Mouse (Mus musculus): ENCODE measurements around the gene Gm20388. TPM values are rescaled to one million over a fixed set of nuclear protein-coding genes. Genes with fewer than 3 reads are reported as not detected.

Gm20388 gene
- polyA plus RNA-seq, 1 experiment: 18.7 TPM

GRCm38 (mm10) chr8:120342847-120343548, 432.4 kb downstream of the Gm20388 start:
- no peak overlapping the region for H3K4me3 ChIP-seq (replicated peaks; ENCODE audit: insufficient read depth, low read depth, low read length)
- no peak for DNase-seq
- TF ChIP-seq POLR2A (IDR thresholded peaks at IDR 0.05; ENCODE audit: borderline replicate concordance, insufficient read depth, low read length): no peak
- no peak for TF ChIP-seq CTCF (IDR thresholded peaks at IDR 0.05; ENCODE audit: borderline replicate concordance, insufficient read depth, low read depth, low read length)
- H3K27ac ChIP-seq (ENCODE audit: insufficient read depth, low read length): no peak overlapping the region
- 65% methylated on average over 7 of the region's 7 CpGs for WGBS
- H3K27me3 ChIP-seq (ENCODE audit: control insufficient read depth, insufficient read depth, low read length): no peaks in the 10 kb centered on the region
- peaks cover 3% of the 10 kb centered on the region; the same call in 1 of the 2 replicates for H3K4me1 ChIP-seq (ENCODE audit: control insufficient read depth, insufficient read depth, low read length)

GRCm38 (mm10) chr8:120343582-120343981, 432.9 kb downstream of the Gm20388 start:
- Histone ChIP-seq H3K27ac (ENCODE audit: insufficient read depth, low read length) (no peak overlapping the region), H3K4me1 (ENCODE audit: control insufficient read depth, insufficient read depth, low read length) (peaks cover 4% of the 10 kb centered on the region; the same call in 1 of the 2 replicates), H3K27me3 (ENCODE audit: control insufficient read depth, insufficient read depth, low read length) (no peaks in the 10 kb centered on the region), H3K4me3 (replicated peaks; ENCODE audit: insufficient read depth, low read depth, low read length) (no peak overlapping the region)
- TF ChIP-seq CTCF (IDR thresholded peaks at IDR 0.05; ENCODE audit: borderline replicate concordance, insufficient read depth, low read depth, low read length) (no peak), POLR2A (IDR thresholded peaks at IDR 0.05; ENCODE audit: borderline replicate concordance, insufficient read depth, low read length) (no peak)
- no peak for DNase-seq
- WGBS: 72% methylated on average over 12 of the region's 12 CpGs

GRCm38 (mm10) chr8:120344166-120344565, 433.5 kb downstream of the Gm20388 start:
- DNase-seq: no peak
- no peak for TF ChIP-seq POLR2A (IDR thresholded peaks at IDR 0.05; ENCODE audit: borderline replicate concordance, insufficient read depth, low read length)
- no peak for TF ChIP-seq CTCF (IDR thresholded peaks at IDR 0.05; ENCODE audit: borderline replicate concordance, insufficient read depth, low read depth, low read length)
- Histone ChIP-seq H3K27ac (ENCODE audit: insufficient read depth, low read length) (no peak overlapping the region), H3K4me3 (replicated peaks; ENCODE audit: insufficient read depth, low read depth, low read length) (no peak overlapping the region), H3K27me3 (ENCODE audit: control insufficient read depth, insufficient read depth, low read length) (no peaks in the 10 kb centered on the region), H3K4me1 (ENCODE audit: control insufficient read depth, insufficient read depth, low read length) (peaks cover 4% of the 10 kb centered on the region; the same call in 1 of the 2 replicates)
- 61% methylated on average over 4 of the region's 4 CpGs for WGBS

- no peak for DNase-seq
- Histone ChIP-seq H3K27me3 (ENCODE audit: control insufficient read depth, insufficient read depth, low read length) (no peaks in the 10 kb centered on the region), H3K4me1 (ENCODE audit: control insufficient read depth, insufficient read depth, low read length) (peaks cover 4% of the 10 kb centered on the region; the same call in 1 of the 2 replicates), H3K27ac (ENCODE audit: insufficient read depth, low read length) (no peak overlapping the region), H3K4me3 (replicated peaks; ENCODE audit: insufficient read depth, low read depth, low read length) (no peak overlapping the region)
- no peak for TF ChIP-seq CTCF (IDR thresholded peaks at IDR 0.05; ENCODE audit: borderline replicate concordance, insufficient read depth, low read depth, low read length)
- no peak for TF ChIP-seq POLR2A (IDR thresholded peaks at IDR 0.05; ENCODE audit: borderline replicate concordance, insufficient read depth, low read length)
- 75% methylated on average over 13 of the region's 13 CpGs for WGBS
Observed at GRCm38 (mm10) chr8:120344583-120344982, 433.9 kb downstream of the Gm20388 start.

GRCm38 (mm10) chr8:120347734-120348341, 437.2 kb downstream of the Gm20388 start:
- no peak overlapping the region for H3K27ac ChIP-seq (ENCODE audit: insufficient read depth, low read length)

DNA sequence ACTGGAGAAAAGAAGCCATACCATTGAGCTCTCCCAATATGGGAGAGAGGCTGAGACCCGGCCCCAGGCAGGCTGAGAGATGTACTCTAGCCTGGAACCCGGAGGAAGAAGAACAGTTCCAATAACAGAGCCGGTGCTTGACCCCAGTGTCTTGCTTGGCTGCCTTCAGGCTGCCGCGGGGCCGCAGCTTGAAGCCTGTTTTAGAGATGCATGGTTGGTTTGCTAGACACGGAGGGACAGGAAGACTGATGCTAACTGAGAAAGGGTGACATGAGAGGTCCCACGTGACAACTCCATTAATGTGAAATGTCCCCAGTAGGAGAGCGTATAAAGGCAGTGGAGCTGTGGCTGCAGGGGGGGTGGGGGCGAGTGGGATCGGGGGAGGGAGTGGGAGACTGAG, 438.3 kb downstream of the Gm20388 start:
- Histone ChIP-seq H3K27ac (ENCODE audit: insufficient read depth, low read length) (no peak overlapping the region), H3K27me3 (ENCODE audit: control insufficient read depth, insufficient read depth, low read length) (no peaks in the 10 kb centered on the region), H3K4me3 (replicated peaks; ENCODE audit: insufficient read depth, low read depth, low read length) (no peak overlapping the region), H3K4me1 (ENCODE audit: control insufficient read depth, insufficient read depth, low read length) (peaks cover 4% of the 10 kb centered on the region; the same call in 1 of the 2 replicates)
- WGBS: 58% methylated on average over 11 of the region's 11 CpGs
- TF ChIP-seq CTCF (IDR thresholded peaks at IDR 0.05; ENCODE audit: borderline replicate concordance, insufficient read depth, low read depth, low read length): no peak
- DNase-seq: no peak

More at GRCm38 (mm10) chr8:120347734-120348341, 437.2 kb downstream of the Gm20388 start:
- H3K4me1 ChIP-seq (ENCODE audit: control insufficient read depth, insufficient read depth, low read length): peaks cover 4% of the 10 kb centered on the region; the same call in 1 of the 2 replicates
- TF ChIP-seq POLR2A (IDR thresholded peaks at IDR 0.05; ENCODE audit: borderline replicate concordance, insufficient read depth, low read length) (no peak), CTCF (IDR thresholded peaks at IDR 0.05; ENCODE audit: borderline replicate concordance, insufficient read depth, low read depth, low read length) (no peak)
- WGBS: 70% methylated on average over 21 of the region's 21 CpGs
- H3K27me3 ChIP-seq (ENCODE audit: control insufficient read depth, insufficient read depth, low read length): no peaks in the 10 kb centered on the region
- H3K4me3 ChIP-seq (replicated peaks; ENCODE audit: insufficient read depth, low read depth, low read length): no peak overlapping the region
- no peak for DNase-seq

- Histone ChIP-seq H3K27me3 (ENCODE audit: control insufficient read depth, insufficient read depth, low read length) (no peaks in the 10 kb centered on the region), H3K4me3 (replicated peaks; ENCODE audit: insufficient read depth, low read depth, low read length) (no peak overlapping the region), H3K4me1 (ENCODE audit: control insufficient read depth, insufficient read depth, low read length) (peaks cover 4% of the 10 kb centered on the region; the same call in 1 of the 2 replicates), H3K27ac (ENCODE audit: insufficient read depth, low read length) (no peak overlapping the region)
- no peak for DNase-seq
- WGBS: 73% methylated on average over 7 of the region's 7 CpGs
- TF ChIP-seq CTCF (IDR thresholded peaks at IDR 0.05; ENCODE audit: borderline replicate concordance, insufficient read depth, low read depth, low read length): no peak
- TF ChIP-seq POLR2A (IDR thresholded peaks at IDR 0.05; ENCODE audit: borderline replicate concordance, insufficient read depth, low read length): no peak
Observed at GRCm38 (mm10) chr8:120351332-120352071, 440.9 kb downstream of the Gm20388 start.
